Mouse (Mus musculus) monocyte, adult 5-6 weeks (primary cell): Measurements from ENCODE around the gene Syt2. TPM values are rescaled to one million over a fixed set of nuclear protein-coding genes. Genes with fewer than 3 reads are reported as not detected.

Source experiments
- ATAC-seq: fragments of 153-309, 156-312 bp; replicated peaks from 2 replicates; pipeline ENCODE4 v1.8.0; 2017; ENCODE audit warnings: mild to moderate bottlenecking; ENCODE audit not compliant: low TSS enrichment, insufficient number of reproducible peaks, severe bottlenecking, poor library complexity, low FRiP score
- total RNA-seq: library from RNA; stranded (forward); fragments of 200-1000, 200-491, 200-594 nt; gene quantifications from 3 replicates; pipeline ENCODE4 v1.2.3, GENCODE M21; 2017

Gene Syt2
- total RNA-seq, 1 experiment from 2014 or later: not detected

- no peak for ATAC-seq
These were observed 52.0 kb downstream of the Syt2 start for GRCm38 (mm10) chr1:134698486-134698885.

- no peak for ATAC-seq
These were observed 52.9 kb downstream of the Syt2 start for GRCm38 (mm10) chr1:134699390-134699789.

GRCm38 (mm10) chr1:134700151-134700550, 53.7 kb downstream of the Syt2 start:
- ATAC-seq: no peak

- no peak for ATAC-seq
These were observed 54.2 kb downstream of the Syt2 start for GRCm38 (mm10) chr1:134700634-134701033.

- ATAC-seq: no peak
These were observed 54.7 kb downstream of the Syt2 start for GRCm38 (mm10) chr1:134701191-134701590.

- no peak for ATAC-seq
These were observed 56.8 kb downstream of the Syt2 start for GRCm38 (mm10) chr1:134703232-134703631.

GRCm38 (mm10) chr1:134704396-134705306, 58.2 kb downstream of the Syt2 start:
- no peak for ATAC-seq

GRCm38 (mm10) chr1:134706549-134706948, 60.1 kb downstream of the Syt2 start:
- ATAC-seq: no peak

- no peak for ATAC-seq
These were observed 61.0 kb downstream of the Syt2 start for GRCm38 (mm10) chr1:134707516-134707915.

- no peak for ATAC-seq
These were observed 61.8 kb downstream of the Syt2 start for GRCm38 (mm10) chr1:134708274-134708673.

- ATAC-seq: no peak
These were observed 62.4 kb downstream of the Syt2 start for GRCm38 (mm10) chr1:134708801-134709385.

GRCm38 (mm10) chr1:134709411-134710306, 63.2 kb downstream of the Syt2 start:
- no peak for ATAC-seq

GRCm38 (mm10) chr1:134711061-134711460, 64.6 kb downstream of the Syt2 start:
- no peak for ATAC-seq

- ATAC-seq: no peak
These were observed 65.2 kb downstream of the Syt2 start for GRCm38 (mm10) chr1:134711653-134712052.

- no peak for ATAC-seq
These were observed 66.4 kb downstream of the Syt2 start for GRCm38 (mm10) chr1:134712781-134713299.

GRCm38 (mm10) chr1:134713421-134713969, 67.0 kb downstream of the Syt2 start:
- ATAC-seq: no peak

- ATAC-seq: no peak
These were observed 67.7 kb downstream of the Syt2 start for GRCm38 (mm10) chr1:134714166-134714565.

- no peak for ATAC-seq
These were observed 68.6 kb downstream of the Syt2 start for GRCm38 (mm10) chr1:134715092-134715491.
